ENCODE assay signal across 8 mouse cellular contexts in genomic region chr19:28827697-28828328, GRCm38 (mm10). TPM values are rescaled to one million over a fixed set of nuclear protein-coding genes. Genes with fewer than 3 reads are reported as not detected.
DNase-seq lines count a peak whose midpoint lies in the region; ATAC-seq lines count a peak whose summit lies in the region.

No protein-coding gene starts in this region.

- no peaks in the 10 kb centered on the region for H3K9me3 ChIP-seq in heart, embryonic 12.5 days (replicated peaks)
- H3K9me3 ChIP-seq in heart, embryonic 10.5 days: no peaks in the 10 kb centered on the region
- no peaks in the 10 kb centered on the region for H3K9me3 ChIP-seq in forebrain, embryonic 12.5 days
- no peaks in the 10 kb centered on the region for H3K9me3 ChIP-seq in intestine, embryonic 16.5 days (ENCODE audit: control insufficient read depth, low read length)
- H3K9me3 ChIP-seq in neural tube, embryonic 12.5 days: no peaks in the 10 kb centered on the region

- H3K9ac ChIP-seq in heart, embryonic 12.5 days: no peak overlapping the region
- no peak overlapping the region for H3K9ac ChIP-seq in forebrain, embryonic 12.5 days
- no peak overlapping the region; the same call in 1 of the 2 replicates for H3K9ac ChIP-seq in intestine, embryonic 16.5 days (ENCODE audit: low read depth, low read length)
- no peak overlapping the region for H3K9ac ChIP-seq in neural tube, embryonic 12.5 days

- H3K4me3 ChIP-seq in heart, embryonic 12.5 days: no peak overlapping the region
- no peak overlapping the region for H3K4me3 ChIP-seq in heart, embryonic 10.5 days
- H3K4me3 ChIP-seq in forebrain, embryonic 12.5 days (replicated peaks): peak overlapping the region; percentile 13
- H3K4me3 ChIP-seq in intestine, embryonic 16.5 days (ENCODE audit: low read length): no peak overlapping the region
- H3K4me3 ChIP-seq in neural tube, embryonic 12.5 days: no peak overlapping the region

- peak overlapping the region; percentile 39 for H3K4me2 ChIP-seq in heart, embryonic 12.5 days
- H3K4me2 ChIP-seq in forebrain, embryonic 12.5 days: peak overlapping the region; percentile 42
- peak overlapping the region; percentile 44 for H3K4me2 ChIP-seq in intestine, embryonic 16.5 days (ENCODE audit: low read depth, low read length)
- H3K4me2 ChIP-seq in neural tube, embryonic 12.5 days (replicated peaks): peak overlapping the region; percentile 42

- WGBS in heart, embryonic 12.5 days: 42% methylated on average over 15 of the region's 15 CpGs
- WGBS in heart, embryonic 10.5 days: 55% methylated on average over 15 of the region's 15 CpGs
- WGBS in forebrain, embryonic 12.5 days: 21% methylated on average over 15 of the region's 15 CpGs
- 37% methylated on average over 15 of the region's 15 CpGs for WGBS in intestine, embryonic 16.5 days
- WGBS in neural tube, embryonic 12.5 days: 26% methylated on average over 15 of the region's 15 CpGs

- ATAC-seq in heart, embryonic 12.5 days (ENCODE audit: insufficient number of reproducible peaks, low FRiP score): no peak
- ATAC-seq in forebrain, embryonic 12.5 days (ENCODE audit: low FRiP score): no peak
- ATAC-seq in intestine, embryonic 16.5 days: peak; percentile 69
- no peak for ATAC-seq in neural tube, embryonic 12.5 days (ENCODE audit: low FRiP score, low read depth)

- DNase-seq in heart, embryonic 10.5 days (ENCODE audit: low spot score): no peak
- DNase-seq in adrenal gland, postnatal 14 days: no peak
- no peak for DNase-seq in liver
- no peak for DNase-seq in thymus, adult 18-20 months

- no peaks in the 10 kb centered on the region for H3K36me3 ChIP-seq in heart, embryonic 12.5 days
- H3K36me3 ChIP-seq in heart, embryonic 10.5 days: no peaks in the 10 kb centered on the region
- no peaks in the 10 kb centered on the region for H3K36me3 ChIP-seq in forebrain, embryonic 12.5 days (replicated peaks)
- no peaks in the 10 kb centered on the region for H3K36me3 ChIP-seq in intestine, embryonic 16.5 days (ENCODE audit: control insufficient read depth, insufficient read depth, low read length)
- H3K36me3 ChIP-seq in neural tube, embryonic 12.5 days: no peaks in the 10 kb centered on the region

- H3K27me3 ChIP-seq in heart, embryonic 12.5 days (replicated peaks): peaks cover 5% of the 10 kb centered on the region
- peaks cover under 1% of the 10 kb centered on the region; the same call in 1 of the 2 replicates for H3K27me3 ChIP-seq in heart, embryonic 10.5 days (ENCODE audit: insufficient read depth, poor library complexity, severe bottlenecking)
- H3K27me3 ChIP-seq in forebrain, embryonic 12.5 days: 0 out of 2 replicates have a peak, but pooled peaks cover 4% of the 10 kb centered on the region
- no peaks in the 10 kb centered on the region for H3K27me3 ChIP-seq in intestine, embryonic 16.5 days (replicated peaks; ENCODE audit: control insufficient read depth, insufficient read depth, low read length)
- no peaks in the 10 kb centered on the region for H3K27me3 ChIP-seq in neural tube, embryonic 12.5 days (replicated peaks)

- H3K4me1 ChIP-seq in heart, embryonic 12.5 days (replicated peaks): peaks cover 9% of the 10 kb centered on the region
- no peaks in the 10 kb centered on the region for H3K4me1 ChIP-seq in heart, embryonic 10.5 days
- H3K4me1 ChIP-seq in forebrain, embryonic 12.5 days: peaks cover 9% of the 10 kb centered on the region
- H3K4me1 ChIP-seq in intestine, embryonic 16.5 days (ENCODE audit: control insufficient read depth, insufficient read depth, low read length): no peaks in the 10 kb centered on the region; the same call in 1 of the 2 replicates
- H3K4me1 ChIP-seq in neural tube, embryonic 12.5 days: peaks cover 3% of the 10 kb centered on the region

- peak overlapping the region; percentile 50 for H3K27ac ChIP-seq in heart, embryonic 12.5 days (ENCODE audit: poor library complexity, severe bottlenecking)
- H3K27ac ChIP-seq in heart, embryonic 10.5 days: no peak overlapping the region; the same call in 1 of the 2 replicates
- H3K27ac ChIP-seq in forebrain, embryonic 12.5 days: no peak overlapping the region
- 0 out of 2 replicates have a peak overlapping the region, but pooled peaks have one; percentile 33 for H3K27ac ChIP-seq in intestine, embryonic 16.5 days (ENCODE audit: low read length)
- no peak overlapping the region for H3K27ac ChIP-seq in neural tube, embryonic 12.5 days

RNA-seq across cellular contexts. Expression of gene Slc1a1, which starts 7.0 kb away (rescaled TPM):
- 1.7 and 2.1 TPM in 2 replicates for polyA plus RNA-seq in heart, embryonic 12.5 days (2016; fragmentation: Nextera tagmentation; extraction: Ambion mirVana)
- polyA plus RNA-seq in heart, embryonic 10.5 days (2016; fragmentation: Nextera tagmentation; extraction: Ambion mirVana): 0.35 and 1.6 TPM in 2 replicates
- 2.4 and 2.8 TPM in 2 replicates for polyA plus RNA-seq in forebrain, embryonic 12.5 days (2016; fragmentation: Nextera tagmentation; extraction: Ambion mirVana)
- 0.88 and 1.3 TPM in 2 replicates for polyA plus RNA-seq in intestine, embryonic 16.5 days (2015; fragmentation: Nextera tagmentation; extraction: Ambion mirVana)
- 11.4 and 12.0 TPM in 2 replicates for polyA plus RNA-seq in neural tube, embryonic 12.5 days (2016; fragmentation: Nextera tagmentation; extraction: Ambion mirVana)
- total RNA-seq in adrenal gland, postnatal 14 days (2021): 1.4 and 1.6 TPM in 2 replicates

Comparison
In these comparisons a context has a peak if more than half of its experiments do, and no peak if none do; other contexts are left out.
1. H3K27ac ChIP-seq: peak in heart, embryonic 12.5 days (single experiment) and intestine, embryonic 16.5 days (single experiment); none in heart, embryonic 10.5 days (single experiment), forebrain, embryonic 12.5 days (single experiment) and neural tube, embryonic 12.5 days (single experiment).
2. Peak in every context shown above with its lines, with median percentiles within 50 percentile points of each other: H3K4me2 ChIP-seq.